Comparison of ENCODE assay signal across 27 mouse cellular contexts in the genomic region with DNA sequence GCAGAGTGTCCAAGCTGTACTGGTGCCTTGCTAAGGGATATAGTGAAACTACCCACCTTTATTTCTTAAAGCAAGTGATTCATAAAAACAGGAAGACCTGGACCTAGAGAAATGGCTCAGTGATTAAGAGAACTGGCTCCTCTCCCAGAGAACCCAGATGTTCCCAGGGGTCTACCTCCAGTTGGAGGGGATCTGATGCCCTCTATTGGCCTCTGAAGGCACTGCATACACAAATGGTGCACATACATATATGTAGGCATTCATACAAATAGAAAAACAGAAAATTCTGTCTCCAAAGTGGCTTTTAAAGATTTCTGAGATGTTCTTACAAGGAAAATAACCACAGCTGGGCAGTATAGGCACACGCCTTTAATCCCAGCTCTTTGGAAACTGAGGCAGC. TPM values are rescaled to one million over a fixed set of nuclear protein-coding genes. Genes with fewer than 3 reads are reported as not detected.
DNase-seq lines count a peak whose midpoint lies in the region; ATAC-seq and TF ChIP-seq lines count a peak whose summit lies in the region.
"Had no signal": no experiment of that assay in that cellular context is flagged by ENCODE, and none has a peak within 500 bp of the region (broad histone marks: within the 10 kb centered on the region; RNA-seq: fewer than 3 reads in every experiment).

No protein-coding gene starts in this region.

- in situ Hi-C loops in CH12.LX (cut with MboI; ENCODE audit: low pct_ligation_motif_present, low pct_unique_long_range_greater_than_20kb, low sequenced_read_pairs) = no loop called here

- dilution Hi-C loops in CH12.LX (cut with MboI; ENCODE audit: extremely low pct_ligation_motif_present, extremely low pct_unique_long_range_greater_than_20kb, low sequenced_read_pairs) = no loop called here

- peaks cover 7 to 64% of the 10 kb centered on the region in 2 experiments for H3K36me3 ChIP-seq in CH12.LX (replicated peaks in 1 of 2; ENCODE audit: control insufficient read depth in 1 of 2, insufficient read depth in 1 of 2, low read length in 1 of 2)
- peaks cover 40% of the 10 kb centered on the region for H3K36me3 ChIP-seq in forebrain, postnatal 0 days (ENCODE audit: insufficient read depth)
- H3K36me3 ChIP-seq: limb, embryonic 10.5 days had no signal

- 100% methylated on average over 1 of the region's 1 CpGs for WGBS in forebrain, postnatal 0 days

- no peak; the same call in 1 of the 2 replicates for TF ChIP-seq RAD21 in CH12.LX (IDR thresholded peaks at IDR 0.05; ENCODE audit: low read depth, low read length)

- no peak overlapping the region for H3K4me3 ChIP-seq in left cerebral cortex, adult 2 months
- no peak overlapping the region for H3K4me3 ChIP-seq in CH12.LX (replicated peaks in 1 of 3; ENCODE audit: low read depth in 2 of 3, low read length in 2 of 3, poor library complexity in 1 of 3)
- no peak overlapping the region for H3K4me3 ChIP-seq in forebrain, postnatal 0 days (ENCODE audit: low read depth, low read length)
- H3K4me3 ChIP-seq: forebrain, embryonic 13.5 days; hindbrain, embryonic 13.5 days; limb, embryonic 10.5 days; limb, embryonic 15.5 days; midbrain, embryonic 12.5 days; neural tube, embryonic 13.5 days had no signal

- no peak for ATAC-seq in forebrain, postnatal 0 days
- ATAC-seq: forebrain, embryonic 13.5 days; inflammation-experienced regulatory T-cells, adult 6 months had no signal

- TF ChIP-seq EP300 in CH12.LX (IDR thresholded peaks at IDR 0.05; ENCODE audit: low read length) = no peak

- H3K9ac ChIP-seq in CH12.LX (ENCODE audit: insufficient read depth, low read depth) = no peak overlapping the region
- H3K9ac ChIP-seq in forebrain, postnatal 0 days = no peak overlapping the region
- H3K9ac ChIP-seq: forebrain, embryonic 13.5 days; hindbrain, embryonic 13.5 days; limb, embryonic 15.5 days; midbrain, embryonic 12.5 days; neural tube, embryonic 13.5 days had no signal

- H3K4me2 ChIP-seq in CH12.LX (ENCODE audit: insufficient read depth, low read depth, poor library complexity, severe bottlenecking) = no peak overlapping the region
- no peak overlapping the region for H3K4me2 ChIP-seq in forebrain, postnatal 0 days (ENCODE audit: low read depth)
- H3K4me2 ChIP-seq: forebrain, embryonic 13.5 days; heart, embryonic 11.5 days; hindbrain, embryonic 13.5 days; limb, embryonic 15.5 days; midbrain, embryonic 12.5 days; neural tube, embryonic 13.5 days had no signal

- H3K79me2 ChIP-seq in CH12.LX (replicated peaks; ENCODE audit: control insufficient read depth, extremely low read depth, insufficient read depth, poor library complexity, severe bottlenecking) = no peaks in the 10 kb centered on the region

- TF ChIP-seq CTCF in left cerebral cortex, adult 2 months (IDR thresholded peaks at IDR 0.05) = peak; percentile 26
- peak; percentile 22 to 28; a peak in 2 of 4 replicates for TF ChIP-seq CTCF in CH12.LX (conservative IDR thresholded peaks at IDR 0.05 in 1 of 2, IDR thresholded peaks at IDR 0.05 in 1 of 2; ENCODE audit: low read depth in 2 of 2, low read length in 2 of 2)
- no peak for TF ChIP-seq CTCF in forebrain, postnatal 0 days (IDR thresholded peaks at IDR 0.05; ENCODE audit: low read depth)

- H3K4me1 ChIP-seq in CH12.LX (ENCODE audit: control insufficient read depth in 1 of 2, insufficient read depth in 2 of 2) = peaks cover 0 to 3% of the 10 kb centered on the region in 2 experiments; a peak in 1 of 4 replicates
- H3K4me1 ChIP-seq in forebrain, postnatal 0 days (ENCODE audit: insufficient read depth) = no peaks in the 10 kb centered on the region
- H3K4me1 ChIP-seq: limb, embryonic 15.5 days had no signal

- peak; percentile 14 for DNase-seq in cerebellum, adult 9-11 months
- no peak for DNase-seq in cerebellum, postnatal 25 days
- DNase-seq in left cerebral cortex, adult 2 months (ENCODE audit: extremely low spot score in 1 of 2, low spot score in 2 of 2) = no peak
- no peak for DNase-seq in left cerebral cortex, adult 8-10 months (ENCODE audit: low spot score in 2 of 2)
- DNase-seq in CH12.LX (ENCODE audit: extremely low read depth) (no peak), ZHBTc4 (ENCODE audit: low read depth, low spot score) (peak; percentile 48)
- DNase-seq in forebrain, postnatal 0 days = no peak
- DNase-seq in gastrocnemius, postnatal 10 days = no peak
- DNase-seq: adrenal gland, postnatal 14 days; cerebellum, adult 2 months; cerebellum, postnatal 36 days; gastrocnemius, postnatal 25 days; heart, adult 18-20 months; heart, postnatal 4 days; kidney, adult 9 months; kidney, postnatal 10 days; lung, postnatal 36 days; right cerebral cortex, postnatal 4 days; thymus, adult 2 months had no signal

- no peak for TF ChIP-seq POLR2A in CH12.LX (IDR thresholded peaks at IDR 0.05; ENCODE audit: low read depth, low read length)

- H3K27me3 ChIP-seq in CH12.LX (replicated peaks) = no peaks in the 10 kb centered on the region
- no peaks in the 10 kb centered on the region for H3K27me3 ChIP-seq in forebrain, postnatal 0 days (ENCODE audit: insufficient read depth, low read length)
- H3K27me3 ChIP-seq: forebrain, embryonic 13.5 days; hindbrain, embryonic 13.5 days; limb, embryonic 15.5 days; midbrain, embryonic 12.5 days; neural tube, embryonic 13.5 days had no signal

- H3K9me3 ChIP-seq in CH12.LX (replicated peaks; ENCODE audit: low read length) = peaks cover 6% of the 10 kb centered on the region
- H3K9me3 ChIP-seq in forebrain, postnatal 0 days (ENCODE audit: low read length) = no peaks in the 10 kb centered on the region
- H3K9me3 ChIP-seq: forebrain, embryonic 13.5 days; hindbrain, embryonic 13.5 days; limb, embryonic 10.5 days; limb, embryonic 15.5 days; midbrain, embryonic 12.5 days; neural tube, embryonic 13.5 days had no signal

- intact Hi-C loops in left cerebral cortex, adult 2 months (cut with DNase I) = no loop called here

- H3K27ac ChIP-seq in left cerebral cortex, adult 2 months = no peak overlapping the region
- H3K27ac ChIP-seq in CH12.LX (ENCODE audit: insufficient read depth, low read depth) = no peak overlapping the region
- H3K27ac ChIP-seq in forebrain, postnatal 0 days (ENCODE audit: low read depth, low read length) = no peak overlapping the region
- H3K27ac ChIP-seq: forebrain, embryonic 13.5 days; hindbrain, embryonic 13.5 days; limb, embryonic 10.5 days; limb, embryonic 15.5 days; midbrain, embryonic 12.5 days; neural tube, embryonic 13.5 days had no signal

TF ChIP-seq in CH12.LX, 34 proteins besides CTCF, POLR2A, EP300 and RAD21:
- TF ChIP-seq E2F4 (IDR thresholded peaks at IDR 0.05; ENCODE audit: insufficient replicate concordance, low read depth, low read length) (no peak), ZC3H11A (IDR thresholded peaks at IDR 0.05; ENCODE audit: low read depth, low read length) (no peak), MEF2A (IDR thresholded peaks at IDR 0.05; ENCODE audit: borderline replicate concordance, low read depth, low read length) (no peak), NELFE (IDR thresholded peaks at IDR 0.05; ENCODE audit: low read depth, low read length) (no peak), JUN (IDR thresholded peaks at IDR 0.05; ENCODE audit: insufficient read depth, low read depth, low read length) (no peak), PAX5 (IDR thresholded peaks at IDR 0.05; ENCODE audit: low read length) (no peak), CHD2 (IDR thresholded peaks at IDR 0.05; ENCODE audit: low read length) (no peak)

RNA-seq across cellular contexts. Expression of a gene that starts 18.0 kb away (rescaled TPM):
- 100 to 1,000 TPM; 108 TPM for total RNA-seq in left cerebral cortex, adult 2 months (2021)
- total RNA-seq in left cerebral cortex, adult 8-10 months (2022) = 100 to 1,000 TPM in 1 of 4 experiments, 10 to 100 TPM in 3; 97.0 to 119 (median 97.8) TPM
- total RNA-seq in CH12.LX (2012; rRNA removed) = 37.9 and 44.4 TPM in 2 replicates
- total RNA-seq in CH12.LX (2014; rRNA removed) = 48.9 and 54.3 TPM in 2 replicates
- polyA plus RNA-seq in CH12.LX (2012; ENCODE audit: insufficient read length, low read depth) = 110 and 117 TPM in 2 replicates
- total RNA-seq in forebrain, postnatal 0 days (2014; rRNA removed) = 96.1 and 111 TPM in 2 replicates
- polyA plus RNA-seq in forebrain, postnatal 0 days (2015; fragmentation: Nextera tagmentation; extraction: Ambion mirVana) = 137 and 160 TPM in 2 replicates
- total RNA-seq in gastrocnemius, postnatal 10 days (2021) = 1 to 10 TPM; 1.5 to 3.0 TPM

Comparison
In these comparisons a context has a peak if more than half of its experiments do, and no peak if none do; other contexts are left out.
1. DNase-seq: peak in cerebellum, adult 9-11 months (single experiment) and ZHBTc4 (single experiment); none in cerebellum, postnatal 25 days (0 of 2), left cerebral cortex, adult 2 months (0 of 2), left cerebral cortex, adult 8-10 months (0 of 2), CH12.LX (single experiment), forebrain, postnatal 0 days (single experiment) and gastrocnemius, postnatal 10 days (single experiment).
2. RNA of a gene that starts 18.0 kb away (total RNA-seq): 108 TPM in left cerebral cortex, adult 2 months, 97.0 to 119 TPM in left cerebral cortex, adult 8-10 months, 96.1 to 111 TPM in forebrain, postnatal 0 days and 37.9 to 54.3 TPM in CH12.LX; 1.5 to 3.0 TPM in gastrocnemius, postnatal 10 days; every median in the first group is over 4 times any median in the second.